Mouse (Mus musculus) heart, embryonic 12.5 days (tissue): ENCODE data around the gene H2afy. TPM values are rescaled to one million over a fixed set of nuclear protein-coding genes. Genes with fewer than 3 reads are reported as not detected.

Experiments
- ATAC-seq: fragments of 200-750 bp; cut with Nextera tagmentation; 2 replicates; pipeline ENCODE4 v1.8.0; 2017; ENCODE audit warnings: moderate TSS enrichment, moderate library complexity; ENCODE audit not compliant: insufficient number of reproducible peaks, low FRiP score
- H3K27ac ChIP-seq: fragments of 300-500 bp; sonication (generic); 2 replicates; pipeline ENCODE4 v1.5.1; 2016; ENCODE audit warnings: mild to moderate bottlenecking, moderate library complexity; ENCODE audit not compliant: poor library complexity, severe bottlenecking
- H3K27me3 ChIP-seq: fragments of 300-500 bp; sonication (generic); replicated peaks from 2 replicates; pipeline ENCODE4 v1.6.1; 2016; ENCODE audit warnings: mild to moderate bottlenecking, moderate library complexity
- H3K36me3 ChIP-seq: fragments of 300-500 bp; sonication (generic); 2 replicates; pipeline ENCODE4 v1.6.1; 2016; ENCODE audit warnings: mild to moderate bottlenecking, moderate library complexity
- H3K4me1 ChIP-seq: fragments of 300-500 bp; sonication (generic); replicated peaks from 2 replicates; pipeline ENCODE4 v1.6.1; 2016; ENCODE audit warnings: mild to moderate bottlenecking
- H3K4me2 ChIP-seq: fragments of 300-500 bp; sonication (generic); 2 replicates; pipeline ENCODE4 v1.6.1; 2016; ENCODE audit warnings: mild to moderate bottlenecking, moderate library complexity
- H3K4me3 ChIP-seq: fragments of 300-500 bp; sonication (generic); 2 replicates; pipeline ENCODE4 v1.5.1; 2016; ENCODE audit warnings: mild to moderate bottlenecking
- H3K9ac ChIP-seq: fragments of 300-500 bp; sonication (generic); 2 replicates; pipeline ENCODE4 v1.6.1; 2016; ENCODE audit warnings: mild to moderate bottlenecking, moderate library complexity
- H3K9me3 ChIP-seq: fragments of 300-500 bp; sonication (generic); replicated peaks from 2 replicates; pipeline ENCODE4 v1.6.1; 2016; ENCODE audit warnings: mild to moderate bottlenecking, moderate library complexity
- WGBS: fragments of 180-500 bp; shearing (Covaris S2); methylation state at CpG from one replicate; pipeline ENCODE4 v1.1.7; 2016; 5-methylcytosine and 5-hydroxymethylcytosine counted together
- polyA plus RNA-seq: library from polyadenylated mRNA; unstranded; fragments of >200 nt; fragmentation: Nextera tagmentation; extraction: Ambion mirVana; gene quantifications from 2 replicates; pipeline ENCODE4 v1.2.1, GENCODE M21; 2016

H2afy gene
- polyA plus RNA-seq, 1 experiment from 2014 or later: 141 TPM

GRCm38 (mm10) chr13:56144021-56144420 is 7.9 kb upstream of the H2afy start:
- WGBS: 56% methylated on average over 2 of the region's 2 CpGs
- Histone ChIP-seq H3K4me3 (no peak overlapping the region), H3K4me1 (peaks cover 15% of the 10 kb centered on the region; the same call in 1 of the 2 replicates), H3K36me3 (no peaks in the 10 kb centered on the region), H3K9ac (no peak overlapping the region), H3K27me3 (0 out of 2 replicates have a peak, but pooled peaks cover 3% of the 10 kb centered on the region), H3K9me3 (no peaks in the 10 kb centered on the region), H3K4me2 (no peak overlapping the region), H3K27ac (no peak overlapping the region)
- ATAC-seq: no peak

GRCm38 (mm10) chr13:56143151-56143513 is 7.0 kb upstream of the H2afy start:
- Histone ChIP-seq H3K9me3 (no peaks in the 10 kb centered on the region), H3K9ac (no peak overlapping the region), H3K27me3 (0 out of 2 replicates have a peak, but pooled peaks cover 3% of the 10 kb centered on the region), H3K4me2 (no peak overlapping the region), H3K36me3 (no peaks in the 10 kb centered on the region), H3K4me1 (peaks cover 15% of the 10 kb centered on the region; the same call in 1 of the 2 replicates), H3K4me3 (no peak overlapping the region), H3K27ac (no peak overlapping the region)
- WGBS: 24% methylated on average over 7 of the region's 7 CpGs
- no peak for ATAC-seq

- Histone ChIP-seq H3K9me3 (no peaks in the 10 kb centered on the region), H3K4me1 (peaks cover 15% of the 10 kb centered on the region; the same call in 1 of the 2 replicates), H3K27ac (no peak overlapping the region), H3K9ac (no peak overlapping the region), H3K27me3 (0 out of 2 replicates have a peak, but pooled peaks cover 3% of the 10 kb centered on the region), H3K4me3 (no peak overlapping the region), H3K36me3 (no peaks in the 10 kb centered on the region), H3K4me2 (no peak overlapping the region)
- 29% methylated on average over 10 of the region's 11 CpGs for WGBS
- no peak for ATAC-seq
These were observed 6.4 kb upstream of the H2afy start for GRCm38 (mm10) chr13:56142382-56143150.

- H3K27me3 ChIP-seq: no peaks in the 10 kb centered on the region
- H3K4me2 ChIP-seq: no peak overlapping the region
- H3K36me3 ChIP-seq: no peaks in the 10 kb centered on the region
- H3K27ac ChIP-seq: no peak overlapping the region
- no peak overlapping the region for H3K9ac ChIP-seq
- peaks cover 22% of the 10 kb centered on the region for H3K4me1 ChIP-seq
- no peaks in the 10 kb centered on the region for H3K9me3 ChIP-seq
- WGBS: 56% methylated on average over 6 of the region's 6 CpGs
- no peak overlapping the region for H3K4me3 ChIP-seq
- ATAC-seq: no peak
These were observed 3.1 kb upstream of the H2afy start for GRCm38 (mm10) chr13:56139167-56139751.

GRCm38 (mm10) chr13:56135231-56136052 is 719 bp downstream of the H2afy start:
- peak overlapping the region; percentile 96 for H3K4me2 ChIP-seq
- ATAC-seq: peak; percentile 84
- no peaks in the 10 kb centered on the region for H3K27me3 ChIP-seq
- peaks cover 49% of the 10 kb centered on the region for H3K4me1 ChIP-seq
- peak overlapping the region; percentile 98 for H3K9ac ChIP-seq
- peaks cover 6% of the 10 kb centered on the region; the same call in 1 of the 2 replicates for H3K36me3 ChIP-seq
- H3K27ac ChIP-seq: peak overlapping the region; percentile 78
- peak overlapping the region; percentile 77 for H3K4me3 ChIP-seq
- WGBS: 1% methylated on average over 89 of the region's 89 CpGs
- H3K9me3 ChIP-seq: no peaks in the 10 kb centered on the region

- ATAC-seq: no peak
- Histone ChIP-seq H3K27ac (peak overlapping the region; percentile 78), H3K27me3 (no peaks in the 10 kb centered on the region), H3K4me2 (peak overlapping the region; percentile 96), H3K9ac (peak overlapping the region; percentile 98), H3K4me3 (peak overlapping the region; percentile 77), H3K9me3 (no peaks in the 10 kb centered on the region), H3K4me1 (peaks cover 52% of the 10 kb centered on the region), H3K36me3 (peaks cover 12% of the 10 kb centered on the region)
- under 1% methylated on average over 49 of the region's 50 CpGs for WGBS
These were observed 1.5 kb downstream of the H2afy start for GRCm38 (mm10) chr13:56134631-56135181.

GRCm38 (mm10) chr13:56134031-56134430 is 2.1 kb downstream of the H2afy start:
- H3K27ac ChIP-seq: no peak overlapping the region
- 57% methylated on average over 5 of the region's 5 CpGs for WGBS

GRCm38 (mm10) chr13:56132941-56133340 is 3.2 kb downstream of the H2afy start:
- Histone ChIP-seq H3K4me3 (no peak overlapping the region), H3K36me3 (peaks cover 19% of the 10 kb centered on the region), H3K27ac (0 out of 2 replicates have a peak overlapping the region, but pooled peaks have one; percentile 1), H3K4me2 (peak overlapping the region; percentile 96), H3K9ac (peak overlapping the region; percentile 55), H3K4me1 (peaks cover 49% of the 10 kb centered on the region), H3K27me3 (no peaks in the 10 kb centered on the region), H3K9me3 (no peaks in the 10 kb centered on the region)
- WGBS: 61% methylated on average over 7 of the region's 7 CpGs
- ATAC-seq: no peak

More at GRCm38 (mm10) chr13:56134031-56134430, 2.1 kb downstream of the H2afy start:
- no peaks in the 10 kb centered on the region for H3K27me3 ChIP-seq
- H3K36me3 ChIP-seq: peaks cover 13% of the 10 kb centered on the region
- H3K4me1 ChIP-seq: peaks cover 49% of the 10 kb centered on the region
- peak overlapping the region; percentile 96 for H3K4me2 ChIP-seq
- H3K4me3 ChIP-seq: peak overlapping the region; percentile 77
- no peaks in the 10 kb centered on the region for H3K9me3 ChIP-seq
- no peak for ATAC-seq
- H3K9ac ChIP-seq: peak overlapping the region; percentile 98

GRCm38 (mm10) chr13:56132326-56132936 is 3.7 kb downstream of the H2afy start:
- H3K4me3 ChIP-seq: no peak overlapping the region
- H3K4me2 ChIP-seq: peak overlapping the region; percentile 34
- peaks cover 24% of the 10 kb centered on the region for H3K36me3 ChIP-seq
- ATAC-seq: no peak
- H3K9ac ChIP-seq: no peak overlapping the region
- H3K27me3 ChIP-seq: no peaks in the 10 kb centered on the region
- peaks cover 49% of the 10 kb centered on the region for H3K4me1 ChIP-seq
- no peak overlapping the region for H3K27ac ChIP-seq
- no peaks in the 10 kb centered on the region for H3K9me3 ChIP-seq
- 65% methylated on average over 11 of the region's 11 CpGs for WGBS

- no peak overlapping the region for H3K27ac ChIP-seq
- H3K27me3 ChIP-seq: no peaks in the 10 kb centered on the region
- H3K9ac ChIP-seq: no peak overlapping the region
- peaks cover 43% of the 10 kb centered on the region for H3K36me3 ChIP-seq
- H3K4me1 ChIP-seq: peaks cover 40% of the 10 kb centered on the region
- 70% methylated on average over 8 of the region's 8 CpGs for WGBS
- no peaks in the 10 kb centered on the region for H3K9me3 ChIP-seq
- no peak overlapping the region for H3K4me2 ChIP-seq
- ATAC-seq: no peak
- H3K4me3 ChIP-seq: no peak overlapping the region
These were observed 5.6 kb downstream of the H2afy start for GRCm38 (mm10) chr13:56130544-56130943.
